Mouse (Mus musculus): ENCODE data around the gene Nop14.
"Not testable (repeated sequence)": the region's sequence is repeated elsewhere in the genome, so short reads cannot be mapped to it uniquely, and the experiment has no call there.

Nop14 gene

DNA sequence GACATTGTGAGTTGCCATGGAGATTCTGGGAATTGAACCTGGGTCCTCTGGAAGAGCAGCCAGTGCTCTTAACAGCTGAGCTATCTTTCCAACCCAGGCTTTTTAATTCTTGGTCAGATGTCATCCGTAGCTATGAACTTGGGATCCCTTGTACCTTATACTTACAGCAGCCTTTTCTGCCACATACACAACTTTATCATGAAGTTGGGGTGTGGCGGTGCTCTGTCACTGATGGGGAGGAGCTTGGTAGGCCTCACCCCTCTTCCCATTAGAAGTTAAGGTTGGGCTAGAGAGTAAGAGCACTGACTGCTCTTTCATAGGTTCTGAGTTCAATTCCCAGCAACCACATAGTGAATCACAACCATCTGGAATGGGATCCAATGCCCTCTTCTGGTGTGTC is 27.0 kb downstream of the Nop14 start:
- DNase-seq (ENCODE audit: low spot score), result no peak

DNA sequence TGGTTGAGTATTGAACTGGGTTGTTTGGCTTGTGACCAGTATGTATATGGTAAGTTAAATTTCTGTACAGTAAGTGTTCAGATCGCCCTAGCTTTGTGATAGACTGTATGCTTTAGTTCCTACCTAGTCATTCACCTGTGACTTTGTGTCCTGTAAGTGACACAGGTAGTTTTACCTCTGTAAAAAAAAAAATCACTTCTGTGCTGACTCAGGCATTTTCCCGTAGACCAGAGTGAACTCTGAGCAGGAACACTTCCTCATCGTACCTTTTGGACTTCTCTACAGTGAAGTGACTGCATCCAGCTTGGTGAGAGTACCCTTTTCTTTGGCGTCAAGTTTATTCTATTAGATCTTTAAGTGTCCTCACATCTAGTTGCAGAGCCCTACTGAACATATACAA is 50.0 kb downstream of the Nop14 start:
- DNase-seq (ENCODE audit: low spot score), result no peak

DNA sequence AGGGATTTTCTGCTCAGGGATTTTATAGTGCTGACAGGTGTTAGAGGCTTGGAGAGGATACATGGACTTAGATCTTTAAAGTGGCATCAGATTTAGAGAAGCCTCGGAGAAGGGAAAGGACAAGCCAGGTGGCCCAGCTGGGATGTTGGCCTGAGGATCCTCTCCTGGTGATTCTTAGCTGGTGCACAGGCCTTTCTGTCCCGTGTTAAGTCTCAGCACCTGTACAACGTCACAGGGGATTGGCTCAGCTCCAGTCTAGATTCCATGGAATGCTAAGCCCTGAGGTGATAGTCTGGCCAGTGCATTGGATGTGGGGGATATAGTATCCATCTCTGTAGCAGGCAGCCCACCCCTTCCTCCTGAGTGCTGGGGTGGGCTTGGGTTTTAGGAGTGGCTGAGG is 51.7 kb downstream of the Nop14 start:
- DNase-seq (ENCODE audit: low spot score), result no peak

DNA sequence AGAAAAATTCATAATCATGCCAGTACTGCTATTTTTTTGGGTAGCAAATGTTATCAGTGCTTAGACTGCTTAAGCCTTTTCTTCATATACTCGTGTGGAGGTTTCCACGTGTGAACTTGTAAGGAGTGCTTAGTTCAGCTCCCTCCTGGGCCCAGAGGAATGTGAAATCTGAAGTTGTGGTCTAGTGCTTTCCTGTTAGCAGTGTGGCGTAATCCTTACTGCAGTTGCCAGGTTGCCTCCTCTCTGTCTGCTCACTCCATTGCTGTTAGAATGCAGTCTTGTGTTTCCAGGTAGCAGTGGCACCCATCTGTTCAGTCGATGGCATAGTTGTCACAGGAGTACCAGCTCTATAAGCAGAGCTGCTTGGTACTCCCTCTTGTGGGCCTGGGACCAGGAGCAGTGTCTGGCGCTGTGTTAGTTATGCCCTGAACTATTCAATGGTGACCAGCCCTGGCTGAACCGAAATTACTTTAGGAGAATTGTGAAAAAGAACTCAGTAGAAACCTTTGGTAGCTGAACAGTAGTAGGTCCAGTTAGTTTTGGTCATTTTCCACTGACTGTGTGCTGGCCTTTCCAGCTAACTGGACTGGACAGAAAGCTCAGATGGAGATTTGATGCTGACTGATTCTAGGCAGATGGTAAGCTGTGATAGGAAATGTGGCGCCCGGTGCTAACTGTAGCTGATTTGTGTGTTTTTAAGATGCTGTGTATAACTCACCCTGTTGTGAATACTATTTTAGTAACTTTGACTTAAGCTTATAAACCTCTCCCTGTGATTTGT is 52.7 kb downstream of the Nop14 start:
- DNase-seq (ENCODE audit: low spot score), result no peak

DNA sequence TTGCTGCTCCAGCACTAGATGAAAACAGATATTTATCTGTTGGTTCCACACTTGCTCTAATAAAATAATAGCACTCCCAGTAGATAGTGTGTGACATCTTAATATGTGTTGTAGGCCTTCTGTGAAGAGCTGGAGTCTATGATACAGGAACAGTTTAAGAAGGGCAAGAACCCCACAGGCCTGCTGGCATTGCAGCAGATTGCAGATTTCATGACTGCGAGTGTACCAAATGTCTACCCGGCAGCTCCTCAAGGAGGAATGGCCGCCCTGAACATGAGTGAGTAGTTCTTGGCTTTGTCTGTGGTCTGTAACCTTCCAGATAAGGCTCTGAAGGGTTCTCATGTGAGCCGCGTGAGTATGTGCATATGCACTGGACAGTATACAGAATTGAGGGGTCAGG is 55.4 kb downstream of the Nop14 start:
- no peak for DNase-seq (ENCODE audit: low spot score)

DNA sequence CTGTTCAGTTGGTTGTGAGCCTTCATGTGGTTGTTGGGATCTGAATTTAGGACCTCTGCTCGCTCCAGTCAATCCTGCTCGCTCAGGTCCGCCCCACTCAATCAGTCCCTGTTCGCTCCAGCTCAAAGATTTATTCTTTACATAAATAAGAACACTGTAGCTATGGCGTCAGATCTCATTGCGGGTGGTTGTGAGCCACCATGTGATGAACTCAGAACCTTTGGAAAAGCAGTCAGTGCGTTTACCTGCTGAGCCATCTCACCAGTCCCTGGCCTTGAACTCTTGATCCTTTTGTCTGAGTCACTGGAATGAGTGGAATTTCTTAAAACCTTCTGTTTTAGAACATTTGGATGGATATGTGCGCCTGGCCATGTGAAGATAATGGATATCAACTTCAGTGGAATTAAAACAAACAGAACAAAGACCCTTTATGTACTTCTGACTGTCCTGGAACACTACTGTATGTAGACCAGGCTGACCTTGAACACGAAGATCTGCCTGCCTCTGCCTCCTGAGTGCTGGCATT is 66.7 kb downstream of the Nop14 start:
- no peak for DNase-seq (ENCODE audit: low spot score)

DNA sequence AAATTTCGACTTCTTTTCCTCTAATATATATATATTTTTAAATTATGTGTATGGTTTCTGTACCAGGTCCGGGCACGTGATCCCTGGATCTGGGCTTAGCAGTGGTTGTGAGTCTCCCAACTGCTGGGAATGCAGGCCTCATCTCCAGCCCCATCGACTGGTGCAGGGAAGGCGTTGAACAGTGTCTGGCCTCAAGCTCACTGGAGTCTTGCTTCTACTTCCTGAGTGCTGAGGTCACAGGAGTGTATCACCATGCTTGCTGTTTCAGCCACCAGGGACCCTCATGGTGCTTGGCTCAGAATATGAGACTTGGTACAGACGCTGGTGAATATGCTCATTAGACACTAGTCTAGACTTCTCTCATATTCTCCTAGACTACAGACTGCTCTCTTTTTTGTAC is 67.3 kb downstream of the Nop14 start:
- no peak for DNase-seq (ENCODE audit: low spot score)

DNA sequence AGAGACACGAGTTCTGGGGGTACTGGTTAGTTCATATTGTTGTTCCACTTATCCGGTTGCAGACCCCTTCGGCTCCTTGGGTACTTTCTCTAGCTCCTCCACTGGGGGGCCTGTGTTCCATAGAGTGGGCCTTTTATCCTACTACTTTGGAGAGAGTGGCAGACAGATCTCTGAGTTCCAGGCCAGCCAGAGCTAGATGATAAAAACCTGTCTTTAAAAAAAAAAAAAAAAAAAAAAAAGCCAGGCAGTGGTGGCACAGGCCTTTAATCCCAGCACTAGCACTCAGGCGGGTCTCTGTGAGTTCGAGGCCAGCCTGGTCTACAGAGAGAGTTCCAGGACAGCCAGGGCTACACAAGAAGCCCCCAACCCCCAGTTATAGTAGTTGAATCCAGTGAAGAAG is 67.7 kb downstream of the Nop14 start:
- not testable (repeated sequence) for DNase-seq (ENCODE audit: low spot score)

DNA sequence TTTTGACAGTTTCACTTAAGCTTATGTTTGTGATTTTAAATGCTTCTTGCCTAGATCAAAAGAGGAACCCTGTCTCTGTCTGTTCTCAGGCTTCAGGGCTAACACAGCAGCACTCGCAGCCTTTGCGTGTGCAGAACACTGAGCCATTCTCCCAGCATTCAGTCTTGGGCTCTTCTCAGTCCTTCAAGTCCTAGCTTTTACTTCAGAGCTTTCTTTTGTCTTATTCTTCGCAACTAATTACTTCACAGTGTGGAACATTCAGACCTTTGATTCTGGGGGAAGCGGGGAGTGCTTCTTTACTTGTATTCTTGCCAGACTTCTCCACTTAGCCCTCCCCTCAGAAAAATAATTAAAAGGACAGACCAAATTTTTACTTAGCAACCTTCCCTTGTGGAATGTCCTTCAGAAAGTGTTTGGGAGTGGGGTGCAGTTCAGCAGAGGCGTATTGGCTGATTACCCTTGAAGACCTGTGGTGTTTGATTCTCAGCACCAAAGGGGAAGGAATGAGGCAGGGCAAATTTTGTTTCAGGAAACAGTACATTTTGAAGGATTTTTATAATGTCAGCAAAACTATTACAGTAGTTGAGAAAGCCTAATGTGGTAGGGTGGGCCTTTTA is 68.5 kb downstream of the Nop14 start:
- DNase-seq (ENCODE audit: low spot score), result no peak

DNA sequence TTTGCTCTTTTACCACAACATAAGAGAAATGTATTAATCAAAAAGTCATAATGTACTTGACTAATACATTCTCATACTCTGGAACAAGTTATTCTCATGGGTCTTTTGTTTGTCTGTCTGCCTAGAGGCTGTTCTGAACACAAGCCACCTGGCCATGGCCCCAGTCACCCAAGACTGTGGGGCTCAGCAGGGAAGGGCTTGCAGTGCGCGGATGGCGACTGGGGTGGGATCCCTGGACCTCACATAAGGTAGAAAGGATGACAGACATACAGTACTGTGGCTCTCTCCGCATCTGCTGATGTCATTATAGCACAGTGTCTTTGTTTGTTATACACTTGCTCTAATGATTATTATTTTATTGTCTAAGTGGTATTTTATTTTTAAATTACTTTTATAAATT is 69.2 kb downstream of the Nop14 start:
- DNase-seq (ENCODE audit: low spot score), result no peak

DNA sequence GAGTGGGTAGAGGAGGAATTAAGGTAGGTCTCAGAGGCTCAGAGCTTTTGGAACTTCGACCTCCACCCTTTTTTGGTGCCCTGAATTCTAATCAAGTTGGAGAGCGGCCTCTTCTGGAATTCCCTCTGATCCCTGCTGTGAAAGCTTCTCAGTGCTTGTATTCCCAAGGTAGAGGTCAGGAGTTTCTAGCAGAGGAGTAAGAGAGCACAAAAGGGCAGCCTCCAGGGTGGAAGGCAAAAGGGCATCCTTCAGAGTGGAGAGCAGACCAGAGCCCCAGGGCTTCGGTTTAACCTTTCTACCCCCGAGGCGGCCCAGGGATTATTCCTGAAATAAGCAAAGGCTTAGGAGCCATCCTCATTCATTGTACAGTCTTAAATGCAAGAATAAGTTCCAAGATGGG is 69.9 kb downstream of the Nop14 start:
- DNase-seq (ENCODE audit: low spot score), result no peak
